Mouse (Mus musculus): ENCODE data around the gene Lrrk2.
"Not testable (repeated sequence)": the region's sequence is repeated elsewhere in the genome, so short reads cannot be mapped to it uniquely, and the experiment has no call there.

Gene Lrrk2

GRCm38 (mm10) chr15:91835319-91835718 is 162.3 kb downstream of the Lrrk2 start:
- no peak for DNase-seq (ENCODE audit: low spot score)

- DNase-seq (ENCODE audit: low spot score): no peak
Observed at GRCm38 (mm10) chr15:91837965-91838364, 165.0 kb downstream of the Lrrk2 start, which contains the start of gene Smgc. Gene Smgc (plus strand): TSS chr15:91838265.

DNA sequence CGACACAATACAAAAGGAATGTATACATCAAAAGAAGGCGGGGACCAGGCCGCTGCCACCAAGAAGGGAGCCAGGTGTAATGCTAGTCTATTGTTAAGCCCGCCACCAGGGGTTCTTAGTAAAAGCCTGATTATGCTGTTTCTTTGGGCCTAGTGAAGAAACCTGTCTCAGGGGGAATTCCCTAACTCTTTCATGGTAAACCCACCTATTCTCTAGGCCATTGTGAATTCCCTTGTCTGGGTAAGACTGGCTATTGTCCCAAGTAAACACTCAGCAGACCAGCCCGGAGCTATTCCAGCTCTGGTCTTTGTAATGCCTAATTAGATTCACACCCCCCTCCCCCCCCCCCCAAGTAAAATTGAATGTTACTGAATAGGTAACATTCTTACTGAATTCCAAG is 191.2 kb downstream of the Lrrk2 start:
- not testable (repeated sequence) for DNase-seq (ENCODE audit: low spot score)

All from embryo, embryonic 10 days (tissue).